Mouse (Mus musculus) granulocyte monocyte progenitor cell, adult 5-6 weeks (primary cell): Measurements from ENCODE around the gene Sdk2. TPM values are rescaled to one million over a fixed set of nuclear protein-coding genes. Genes with fewer than 3 reads are reported as not detected.
A peak's percentile ranks its signal among the peaks of the same experiment; 100 is the strongest.

ENCODE experiments used
- ATAC-seq: replicated peaks from 2 replicates; pipeline ENCODE4 v1.8.0; 2016; ENCODE audit warnings: mild to moderate bottlenecking, moderate TSS enrichment, inconsistent platforms; ENCODE audit not compliant: poor library complexity, severe bottlenecking
- total RNA-seq, 2 experiments: library from RNA; stranded (forward) in 1 of 2; stranded (reverse) in 1 of 2; fragments of 200-712, 200-1000 nt in 1 of 2; fragments of >200 nt in 1 of 2; fragmentation: Nextera tagmentation in 1 of 2; gene quantifications; 2 replicates each; pipeline ENCODE4 v1.2.3; 2014 to 2017

Sdk2 gene
- total RNA-seq, 2 experiments from 2014 or later, result not detected

DNA sequence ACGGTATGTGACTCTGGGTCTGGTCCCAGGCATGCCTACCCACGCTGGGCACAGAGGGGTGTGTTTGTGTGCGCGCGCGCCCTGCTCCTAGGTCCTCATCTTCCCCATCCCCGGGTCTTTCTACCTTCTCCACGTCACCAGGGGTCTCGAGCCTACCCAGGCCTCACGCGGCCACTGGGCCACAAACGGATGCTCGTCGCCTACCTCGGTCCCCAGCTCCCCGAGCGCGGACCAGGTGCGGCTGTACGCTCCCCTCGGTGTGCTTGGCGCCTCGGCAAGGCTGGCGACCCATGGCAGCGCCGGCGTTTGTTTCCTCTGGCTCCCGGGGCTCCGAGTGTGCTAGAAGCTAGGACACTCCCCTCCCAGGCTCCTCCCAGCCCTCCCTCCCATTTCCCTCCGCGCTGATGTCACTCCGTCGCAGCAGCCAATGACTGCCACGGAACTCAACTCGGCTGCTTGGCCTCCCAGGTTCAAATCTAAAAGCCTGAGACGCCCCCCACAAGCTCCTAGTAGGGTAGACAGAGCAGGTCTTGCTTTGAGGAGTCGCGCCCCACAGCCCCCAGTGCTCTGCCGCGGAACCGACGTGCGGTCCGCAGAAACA, 315.3 kb downstream of the Sdk2 start, which contains the start of gene Cdc42ep4:
TSS of gene Cdc42ep4 (minus strand) at position 398 of the 601 bp plus-strand sequence.
- peak; percentile 52 for ATAC-seq

DNA sequence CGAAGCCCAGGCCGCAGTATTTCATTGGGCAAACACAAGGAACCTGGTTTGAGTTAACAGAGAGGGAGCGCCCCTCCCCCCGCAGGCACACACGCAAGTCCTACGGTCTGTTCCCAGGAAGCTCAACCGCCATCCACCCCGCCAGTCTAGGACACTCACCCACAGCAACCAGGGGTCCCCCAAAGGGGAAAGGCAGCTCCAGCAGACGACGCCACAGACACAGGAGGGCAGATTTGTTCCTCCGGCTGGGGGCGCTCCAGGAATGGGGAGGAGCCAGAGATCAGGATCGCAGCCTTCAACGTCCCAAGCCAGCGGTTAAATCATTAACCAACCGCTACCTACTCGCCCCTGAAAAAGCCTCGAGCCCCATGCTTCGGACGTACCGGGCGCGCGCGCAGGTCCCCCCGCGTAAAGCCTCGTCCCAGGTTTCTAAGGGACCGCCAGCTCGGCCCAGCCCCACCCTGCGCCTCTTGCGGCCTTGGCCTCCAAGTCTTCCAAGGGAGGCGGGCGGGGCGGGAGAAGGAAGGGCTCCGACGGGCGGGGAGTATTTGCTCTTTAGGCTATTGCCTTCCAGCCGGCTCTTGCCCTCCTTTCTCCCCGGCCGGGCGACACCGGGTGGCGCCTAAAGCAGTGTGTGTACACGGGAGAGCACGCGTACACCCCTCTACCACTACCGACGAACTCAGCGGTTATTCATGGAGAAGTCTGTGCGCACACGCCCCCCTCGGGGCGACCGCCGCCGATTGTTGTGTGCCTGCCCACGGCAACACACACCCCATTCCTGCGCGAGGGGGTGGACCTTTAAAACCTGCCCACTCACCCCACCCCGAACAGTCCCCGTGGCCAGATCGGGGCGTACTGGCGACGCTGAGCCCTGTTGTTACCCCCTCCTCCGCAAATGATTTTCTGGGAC, 316.0 kb downstream of the Sdk2 start:
- ATAC-seq, result peak; percentile 25

DNA sequence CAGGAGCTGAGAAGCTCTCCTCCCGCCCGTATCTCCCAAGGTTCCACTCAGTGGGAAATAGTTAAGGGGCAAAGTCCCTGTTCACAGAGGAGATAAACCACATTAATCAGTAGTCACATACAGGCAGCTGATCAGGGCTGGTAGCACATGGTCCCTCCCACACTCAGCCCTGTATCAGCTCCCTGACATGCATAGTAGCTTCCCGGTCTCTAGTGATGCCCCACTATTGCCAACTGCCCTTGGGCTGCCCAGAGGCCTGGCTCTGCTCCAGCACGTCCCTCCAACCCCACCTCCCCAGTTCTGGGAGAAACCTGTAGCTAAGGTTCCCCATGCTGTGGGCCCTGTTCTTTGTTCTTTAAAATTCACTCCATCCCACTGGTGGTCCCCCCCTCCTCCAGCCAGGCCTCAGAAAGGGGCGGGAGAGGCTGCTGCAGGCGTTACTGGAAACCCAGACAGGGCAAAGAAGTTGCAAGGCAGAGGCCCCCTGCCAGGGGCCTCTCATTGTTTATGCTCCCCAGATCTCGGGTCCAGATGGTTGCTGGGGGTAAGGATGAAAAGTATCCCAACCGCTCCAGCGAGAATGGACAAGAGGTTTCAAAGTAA, 317.0 kb downstream of the Sdk2 start:
- ATAC-seq, result no peak

DNA sequence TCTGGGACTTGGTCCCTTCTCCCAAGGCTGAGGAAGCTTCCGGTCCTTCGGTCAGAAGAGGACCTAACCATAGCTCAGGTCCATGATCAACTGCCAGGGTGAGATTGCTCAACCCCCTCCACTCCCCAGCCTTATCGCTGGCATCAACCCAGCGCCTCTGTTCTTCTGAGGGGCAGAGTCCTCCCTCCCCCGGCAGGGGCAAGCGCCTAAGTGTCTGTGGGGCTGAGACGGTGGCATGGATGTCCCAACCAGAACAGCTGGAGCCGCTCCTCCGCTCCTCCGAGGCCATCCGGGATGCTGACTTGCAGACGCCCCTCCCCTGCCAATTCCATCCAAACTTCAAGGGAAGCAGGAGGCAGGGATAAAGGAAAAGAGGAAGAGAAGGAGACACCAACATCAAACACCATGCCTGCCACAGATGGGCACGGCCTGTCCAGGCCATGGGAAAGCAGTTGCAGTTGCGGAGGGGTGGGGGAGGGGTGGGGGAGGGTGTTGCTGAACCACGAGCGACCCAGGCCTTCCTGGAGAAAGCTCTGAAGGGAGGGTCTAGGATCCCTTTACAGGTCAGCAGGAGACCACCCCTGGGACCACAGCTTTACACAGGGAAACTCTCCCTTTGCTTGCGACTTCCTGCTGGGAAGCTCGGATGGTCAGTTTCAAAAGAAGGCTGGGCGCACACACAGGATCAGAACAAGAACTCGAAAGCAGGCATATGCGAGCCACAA, 317.9 kb downstream of the Sdk2 start:
- peak; percentile 47 for ATAC-seq

DNA sequence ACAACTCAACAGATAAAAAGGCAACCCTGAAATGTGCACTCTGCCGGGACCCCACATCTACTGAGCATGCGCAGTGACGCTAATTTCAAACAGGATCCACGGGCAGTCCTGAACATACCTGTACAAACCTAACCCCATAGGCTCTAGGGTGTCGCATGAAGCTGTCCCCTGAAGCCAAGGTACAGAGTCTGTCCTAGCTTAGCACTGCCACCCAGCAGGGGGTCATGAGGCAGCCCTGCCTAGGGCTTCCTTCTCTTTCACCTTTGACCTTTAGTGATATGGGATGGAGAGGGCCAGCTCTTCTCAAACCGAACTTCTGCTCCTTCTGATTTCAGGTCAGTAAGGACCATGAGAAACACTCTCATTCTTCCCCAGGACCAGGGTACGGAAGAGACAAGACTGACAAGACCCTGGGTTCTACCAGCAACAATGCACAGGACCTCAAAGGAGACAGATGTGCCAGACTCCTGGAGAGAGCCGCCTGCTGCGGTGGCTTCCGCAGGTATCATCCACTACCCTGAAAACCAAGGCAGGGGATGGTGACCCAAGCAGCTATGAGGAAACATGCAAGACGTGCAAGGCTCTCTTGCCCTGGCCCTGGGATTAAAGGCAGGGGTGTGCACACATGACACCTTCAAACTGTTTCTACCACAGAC, 319.0 kb downstream of the Sdk2 start:
- ATAC-seq, result no peak

DNA sequence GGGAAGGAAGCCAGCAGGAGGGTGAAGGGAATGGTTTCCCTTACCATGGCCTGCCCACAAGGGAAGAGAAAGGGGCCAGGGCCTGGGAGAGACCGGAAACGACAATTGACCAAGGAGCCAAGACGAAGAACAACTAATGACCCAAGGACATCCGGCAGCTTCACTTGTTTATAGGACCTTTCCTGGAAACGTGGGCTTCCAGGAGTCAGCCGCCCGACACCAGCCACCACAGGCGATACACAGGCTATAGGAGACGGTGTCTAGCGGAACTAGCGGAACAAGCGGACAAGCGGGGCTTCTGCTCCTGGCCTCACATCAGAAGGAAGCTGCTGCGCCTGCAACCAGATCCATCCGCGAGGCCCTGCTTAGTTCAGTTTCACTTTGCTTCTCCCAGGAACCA, 319.8 kb downstream of the Sdk2 start:
- peak; percentile 13 for ATAC-seq

DNA sequence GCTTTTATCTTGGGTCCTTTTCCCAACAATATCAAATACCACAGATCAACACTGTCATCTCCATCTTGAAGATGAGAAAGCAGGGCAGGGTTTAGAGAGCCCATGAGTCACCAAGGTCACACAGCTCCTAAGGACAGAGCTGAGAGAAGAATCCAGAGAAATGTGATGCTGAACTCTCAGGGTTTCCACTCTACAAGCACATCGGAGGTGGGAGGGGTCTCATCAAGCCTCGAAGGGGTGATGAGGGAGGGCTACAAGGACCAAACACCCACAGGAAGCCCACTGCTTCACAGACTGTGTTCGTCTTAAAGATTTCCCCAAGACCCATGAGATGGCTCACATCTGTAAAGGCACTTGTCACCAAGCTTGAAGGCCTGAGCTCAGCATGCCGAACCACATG, 320.9 kb downstream of the Sdk2 start:
- no peak for ATAC-seq

DNA sequence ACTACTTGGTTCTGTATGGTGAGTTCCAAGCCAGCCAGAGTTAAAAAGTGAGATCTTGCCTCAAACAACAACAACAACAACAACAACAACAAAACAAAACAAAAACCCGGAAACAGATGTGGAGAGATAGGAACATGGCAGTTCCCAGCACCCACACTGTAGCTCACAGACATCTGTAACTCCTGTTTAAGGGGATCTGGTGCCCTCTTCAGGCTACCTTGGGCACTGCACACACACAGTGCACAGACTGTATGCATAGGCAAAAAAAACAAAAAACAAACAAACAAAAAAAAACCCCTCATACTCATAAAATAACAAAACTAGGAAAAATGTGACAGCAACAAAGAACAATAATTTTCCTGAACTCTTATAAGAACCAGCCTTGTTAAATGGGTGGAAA, 323.8 kb downstream of the Sdk2 start:
- ATAC-seq, result no peak

DNA sequence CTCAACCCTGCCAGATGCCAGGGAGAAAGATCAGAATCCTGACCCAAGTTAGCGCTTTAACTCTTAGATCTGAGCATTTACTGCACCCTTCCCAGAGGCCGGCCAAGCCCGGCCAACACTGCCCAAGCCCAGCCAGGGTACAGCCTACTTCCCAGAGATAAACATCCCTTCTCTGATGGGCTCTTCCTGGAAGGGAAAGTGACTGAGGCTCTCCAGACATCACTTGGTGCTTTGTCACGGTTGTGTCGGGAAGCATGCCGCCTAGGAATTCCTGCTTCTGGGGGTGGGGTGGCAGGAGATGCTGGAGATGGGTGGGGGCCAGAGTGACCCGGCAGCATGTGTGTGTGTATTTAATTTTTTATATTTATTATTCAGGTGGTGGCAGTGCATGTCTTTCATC, 326.7 kb downstream of the Sdk2 start:
- no peak for ATAC-seq

DNA sequence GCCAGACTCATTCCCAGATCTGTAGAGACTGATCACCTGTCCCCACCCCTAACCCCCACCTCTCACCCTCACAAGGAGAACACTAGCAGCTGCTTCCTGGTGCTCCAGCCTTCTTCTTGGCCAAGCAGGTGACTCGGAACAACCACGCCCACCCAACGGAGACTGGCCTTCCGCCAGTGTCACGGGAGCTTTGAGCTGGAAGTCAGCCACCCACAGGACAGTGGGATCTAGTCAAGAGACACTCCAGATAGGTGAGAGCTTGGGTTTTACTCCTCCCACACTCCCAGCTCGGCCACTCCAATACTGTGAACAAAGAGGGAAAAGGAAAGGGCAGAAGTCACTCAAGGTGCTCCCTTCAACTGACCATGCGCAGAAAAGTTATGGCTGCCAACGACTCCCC, 327.6 kb downstream of the Sdk2 start:
- ATAC-seq, result no peak

DNA sequence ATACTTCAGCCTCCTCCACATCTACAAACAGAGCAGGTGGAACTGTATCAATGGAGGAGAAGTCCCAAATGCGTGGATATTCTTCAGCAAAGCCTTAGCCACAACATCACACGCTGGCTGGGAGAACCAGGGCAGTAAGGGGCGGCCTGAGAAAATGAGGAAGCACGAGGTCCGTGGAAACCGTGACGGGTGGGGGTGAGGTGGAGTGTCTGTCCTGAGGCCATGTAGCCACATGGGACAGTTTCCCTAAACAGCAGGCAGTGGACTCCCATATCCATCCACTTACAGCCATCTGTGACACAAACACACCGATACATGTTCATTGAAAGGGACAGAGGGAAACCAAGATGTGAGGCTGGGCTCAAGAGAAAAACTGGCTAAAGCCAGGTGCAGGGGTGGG, 328.9 kb downstream of the Sdk2 start:
- peak; percentile 74 for ATAC-seq

DNA sequence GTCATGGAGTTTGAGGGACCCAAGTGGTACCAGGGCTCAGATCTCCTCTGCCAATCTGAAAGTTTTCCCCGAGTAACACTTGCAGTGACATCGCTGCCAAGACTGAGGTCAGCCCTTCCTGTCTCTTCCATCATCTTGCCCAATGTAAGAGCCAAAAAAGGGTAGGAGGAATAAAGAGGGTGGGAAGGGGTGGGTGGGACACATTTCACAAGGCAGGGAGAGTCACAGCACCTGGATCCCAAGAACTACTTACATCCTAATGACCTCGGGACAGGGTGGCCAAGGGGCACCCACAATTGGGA, 329.3 kb downstream of the Sdk2 start:
- no peak; the same call in 1 of the 2 replicates for ATAC-seq

DNA sequence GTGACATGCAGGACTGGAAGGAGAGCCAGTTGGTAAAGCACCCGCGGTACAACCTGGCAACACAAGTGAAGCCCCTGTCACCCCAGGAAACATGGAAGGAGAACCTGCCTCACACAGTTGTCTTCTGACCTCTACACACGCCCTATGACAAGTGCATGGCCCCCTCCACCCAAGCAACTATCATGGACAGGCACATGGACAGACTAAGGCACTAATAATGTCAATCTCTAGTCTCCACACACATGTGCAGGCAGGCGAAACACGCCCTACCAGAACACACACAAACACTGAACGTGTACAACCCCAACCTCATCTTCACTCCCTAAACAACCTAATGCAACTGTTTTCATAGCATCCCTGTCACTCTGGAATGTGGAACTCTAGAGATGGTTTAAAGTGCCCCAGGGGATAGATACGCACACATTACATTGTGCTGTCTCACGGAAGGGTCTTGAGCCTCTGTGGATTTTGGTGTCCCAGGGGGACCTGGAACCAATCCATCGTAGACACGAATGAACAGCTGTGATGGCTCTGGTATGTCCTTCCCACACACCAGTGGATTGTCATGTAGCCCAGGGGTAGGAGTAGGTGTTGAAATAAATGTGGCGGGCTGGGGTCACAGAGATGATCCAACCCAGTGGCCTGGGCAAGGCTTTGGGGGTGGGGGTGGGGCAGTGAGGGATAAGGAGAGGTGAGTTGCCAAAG, 329.8 kb downstream of the Sdk2 start:
- ATAC-seq, result peak; percentile 1; the same call in 1 of the 2 replicates

DNA sequence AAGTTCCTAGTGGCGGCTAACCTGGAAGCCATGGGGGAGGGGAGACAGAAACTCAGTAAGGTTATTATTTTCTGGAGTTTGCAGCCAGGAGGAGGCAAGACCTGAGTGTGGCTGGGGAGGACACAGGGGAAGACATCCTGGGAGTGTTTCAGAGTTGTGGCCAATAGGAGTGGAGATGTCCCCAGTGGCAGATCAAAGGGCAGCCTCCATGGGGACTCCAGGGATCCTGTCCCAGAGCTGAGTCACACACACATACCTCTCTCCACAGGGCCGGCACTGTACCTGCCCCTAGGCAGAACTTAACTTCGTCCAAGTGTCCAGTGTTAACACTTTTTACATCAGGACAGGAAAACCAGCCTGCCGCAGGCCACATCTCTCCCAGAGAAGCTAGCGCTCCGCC, 331.7 kb downstream of the Sdk2 start:
- ATAC-seq, result no peak

DNA sequence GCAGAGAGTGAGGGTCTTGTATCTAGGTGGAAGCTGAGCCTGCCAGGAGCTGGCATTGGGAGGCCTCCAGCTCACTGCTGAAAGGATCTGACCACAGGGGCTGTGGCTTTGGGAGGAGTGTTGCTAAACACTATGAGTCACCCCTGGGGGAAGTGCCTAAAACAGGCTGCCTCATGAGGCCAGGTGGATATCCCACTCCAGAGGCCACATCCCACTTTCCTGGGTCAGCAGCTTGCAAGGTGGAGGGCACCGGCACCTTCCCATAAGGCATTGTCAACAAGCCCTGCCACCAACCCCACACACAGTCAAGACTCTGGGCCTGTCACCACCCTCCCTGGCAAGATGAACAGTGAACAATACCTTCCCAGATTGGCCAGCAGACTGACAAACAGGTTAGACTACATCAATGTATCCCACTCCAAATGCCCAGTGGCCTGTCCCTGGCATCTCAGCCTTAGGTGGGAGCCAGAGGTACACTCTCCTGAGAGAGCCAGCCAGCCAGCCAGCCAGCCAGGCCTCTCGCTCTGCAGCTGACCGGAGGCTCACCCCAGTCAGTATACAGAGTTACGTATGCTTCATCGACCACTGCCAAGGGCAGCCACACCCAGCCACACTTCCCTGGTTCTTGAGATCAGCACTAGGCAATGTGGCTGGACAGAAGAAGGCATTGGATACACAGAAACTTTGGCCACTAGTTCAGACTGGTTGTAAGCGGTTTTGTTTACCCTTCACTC, 333.0 kb downstream of the Sdk2 start:
- peak; percentile 74 for ATAC-seq

DNA sequence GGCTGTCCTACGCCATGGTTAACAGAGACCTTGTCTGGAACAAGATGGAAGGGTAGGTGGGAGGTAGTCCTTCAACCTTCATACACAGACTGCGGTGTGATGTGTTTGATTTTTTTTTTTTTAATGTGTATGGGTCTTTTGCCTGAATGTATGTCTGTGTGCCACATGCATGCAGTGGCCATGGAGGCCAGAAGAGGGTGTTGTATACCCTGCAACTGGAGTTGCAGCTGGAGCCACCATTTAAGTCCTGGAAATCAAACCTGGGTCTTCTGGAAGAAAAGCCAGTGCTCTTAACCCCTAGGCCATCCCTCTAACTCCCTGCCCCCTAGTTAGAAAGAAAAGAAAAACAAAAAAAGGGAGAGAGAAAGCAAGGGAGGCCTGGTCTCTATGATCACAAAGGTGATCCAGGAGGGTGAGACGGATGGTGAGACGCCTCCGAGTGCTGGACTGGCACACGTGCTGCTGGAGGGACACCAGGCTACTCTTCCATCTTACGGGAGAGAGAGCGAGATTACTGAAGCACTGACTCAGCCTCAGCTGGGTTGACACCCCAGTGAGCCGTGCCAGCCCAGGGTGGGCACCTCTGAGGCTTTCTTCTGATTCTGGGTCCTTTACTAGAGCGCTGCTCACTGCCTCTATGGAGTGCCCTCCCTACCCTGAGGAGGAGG, 334.8 kb downstream of the Sdk2 start:
- ATAC-seq, result no peak

DNA sequence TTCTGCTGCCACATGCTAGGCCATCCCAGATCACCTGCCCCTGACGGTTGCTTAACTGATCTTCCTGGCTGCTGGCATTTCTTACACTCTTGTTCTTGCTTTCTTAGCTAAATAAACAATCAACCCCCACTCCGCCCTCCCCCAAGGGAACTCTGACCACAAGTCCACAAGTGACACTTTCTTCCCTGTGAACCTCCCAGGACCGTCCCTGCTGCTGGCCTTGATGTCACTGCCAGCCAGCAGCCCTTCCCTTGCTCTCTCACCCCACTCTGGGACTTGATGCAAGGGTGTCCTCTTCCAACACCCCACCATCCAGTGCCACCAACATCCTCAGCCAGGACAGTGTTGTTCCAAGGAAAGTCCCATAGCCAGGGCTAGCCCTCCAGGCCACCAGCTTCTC, 336.0 kb downstream of the Sdk2 start:
- no peak for ATAC-seq

DNA sequence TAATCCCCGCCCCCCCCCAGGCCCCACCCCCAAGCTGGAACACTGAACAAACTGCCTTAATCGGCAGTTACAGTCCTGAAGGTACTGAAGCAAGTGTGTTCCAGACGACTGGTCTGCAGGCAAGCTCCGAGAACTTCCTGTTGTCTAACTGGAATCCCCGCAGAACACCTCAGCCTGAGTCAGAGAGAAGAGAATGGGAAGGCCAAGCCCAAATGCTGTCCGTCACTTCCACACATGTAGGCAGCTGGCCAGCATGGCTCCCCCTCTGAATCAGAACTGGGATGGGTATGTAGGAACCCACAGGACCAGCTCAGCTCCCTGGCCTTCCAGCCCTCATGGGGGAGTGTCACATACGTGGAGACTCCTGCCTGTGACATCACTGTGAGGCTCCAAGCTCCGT, 336.9 kb downstream of the Sdk2 start:
- ATAC-seq, result no peak

DNA sequence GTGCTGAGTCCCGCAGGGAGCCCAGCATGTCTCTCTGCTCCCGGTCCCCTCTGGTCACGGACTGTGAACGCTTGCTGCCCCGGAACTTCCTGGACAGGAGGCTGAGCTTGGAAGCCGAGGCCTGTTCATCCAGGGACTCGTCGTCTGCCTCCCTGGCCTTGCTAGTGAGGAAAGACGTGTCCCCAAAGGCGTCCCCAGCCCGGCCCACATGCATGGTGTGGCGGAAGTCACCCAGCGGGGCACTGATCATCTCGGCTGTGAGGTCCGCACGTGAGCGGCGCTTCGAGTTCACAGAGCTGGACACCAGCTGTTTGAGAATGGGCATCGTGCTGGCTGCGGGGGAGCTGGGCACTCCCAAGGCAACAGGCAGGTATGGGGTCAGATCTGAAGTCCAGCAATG, 337.6 kb downstream of the Sdk2 start:
- ATAC-seq, result no peak
